Mouse (Mus musculus) cerebellum, postnatal 36 days (tissue): ENCODE results near the gene Prrc2b.

Source experiments
- DNase-seq, 2 experiments: peaks; one replicate each; pipeline ENCODE4 v3.0.0; 2021 to 2022; ENCODE audit warnings: mixed read lengths in 2 of 2

Prrc2b gene

GRCm38 (mm10) chr2:32137667-32138266, 13.1 kb upstream of the Prrc2b start:
- DNase-seq, result peak; percentile 96 to 97

GRCm38 (mm10) chr2:32139377-32139776, 11.5 kb upstream of the Prrc2b start:
- no peak for DNase-seq

- DNase-seq, result no peak
Observed at GRCm38 (mm10) chr2:32140498-32140934, 10.4 kb upstream of the Prrc2b start.

- no peak for DNase-seq
Observed at GRCm38 (mm10) chr2:32141602-32142001, 9.3 kb upstream of the Prrc2b start.

GRCm38 (mm10) chr2:32142368-32142767, 8.5 kb upstream of the Prrc2b start:
- DNase-seq, result no peak

- DNase-seq, result no peak
Observed at GRCm38 (mm10) chr2:32144633-32145032, 6.2 kb upstream of the Prrc2b start.

GRCm38 (mm10) chr2:32146617-32147162, 4.2 kb upstream of the Prrc2b start:
- DNase-seq, result no peak

- DNase-seq, result no peak
Observed at GRCm38 (mm10) chr2:32150135-32150534, 747 bp upstream of the Prrc2b start.

- no peak for DNase-seq
Observed at GRCm38 (mm10) chr2:32150562-32150923, 339 bp upstream of the Prrc2b start.

GRCm38 (mm10) chr2:32151660-32152366, 931 bp downstream of the Prrc2b start:
- DNase-seq, result peak; percentile 55 to 56

- DNase-seq, result no peak
Observed at GRCm38 (mm10) chr2:32152367-32153034, 1.6 kb downstream of the Prrc2b start.

GRCm38 (mm10) chr2:32153041-32153790, 2.3 kb downstream of the Prrc2b start:
- no peak for DNase-seq

- DNase-seq, result no peak
Observed at GRCm38 (mm10) chr2:32153791-32154119, 2.9 kb downstream of the Prrc2b start.

GRCm38 (mm10) chr2:32154334-32154997, 3.6 kb downstream of the Prrc2b start:
- DNase-seq, result no peak

- DNase-seq, result no peak
Observed at GRCm38 (mm10) chr2:32154998-32155541, 4.2 kb downstream of the Prrc2b start.

GRCm38 (mm10) chr2:32155614-32156013, 4.7 kb downstream of the Prrc2b start:
- no peak for DNase-seq

GRCm38 (mm10) chr2:32156645-32157044, 5.8 kb downstream of the Prrc2b start:
- DNase-seq, result no peak

- DNase-seq, result no peak
Observed at GRCm38 (mm10) chr2:32157328-32157727, 6.4 kb downstream of the Prrc2b start.

- DNase-seq, result no peak
Observed at GRCm38 (mm10) chr2:32158616-32159239, 7.8 kb downstream of the Prrc2b start.

- DNase-seq, result no peak
Observed at GRCm38 (mm10) chr2:32160525-32160924, 9.6 kb downstream of the Prrc2b start.

- DNase-seq, result no peak
Observed at GRCm38 (mm10) chr2:32160967-32161366, 10.1 kb downstream of the Prrc2b start.

GRCm38 (mm10) chr2:32162102-32162501, 11.2 kb downstream of the Prrc2b start:
- no peak for DNase-seq
